Mouse (Mus musculus): ENCODE results near the gene A330070K13Rik. TPM values are rescaled to one million over a fixed set of nuclear protein-coding genes. Genes with fewer than 3 reads are reported as not detected.

A330070K13Rik gene
- total and polyA plus RNA-seq, 3 experiments = not detected

DNA sequence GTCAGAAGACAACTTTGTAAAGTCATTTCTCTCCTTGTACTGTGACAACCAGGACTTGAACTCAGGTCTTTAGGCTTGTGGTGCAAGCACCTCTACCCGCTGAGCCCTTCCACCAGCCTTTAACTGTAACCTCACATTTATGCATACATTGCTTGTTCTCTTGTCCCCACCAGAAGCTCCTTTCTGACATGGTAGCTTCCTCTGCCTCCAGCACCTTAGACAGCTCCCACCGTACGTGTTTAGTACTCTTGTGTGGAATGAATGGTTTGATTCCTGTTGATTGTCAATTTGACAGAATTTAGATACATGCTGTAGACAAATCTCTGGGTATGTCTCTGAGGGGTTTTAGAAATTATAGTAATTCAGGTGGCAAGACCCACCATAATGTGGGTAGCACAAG, 20.7 kb downstream of the A330070K13Rik start:
- no peak overlapping the region for H3K4me3 ChIP-seq (ENCODE audit: low read depth, low read length)
- ATAC-seq (ENCODE audit: extremely low read depth, insufficient number of reproducible peaks, low FRiP score, poor library complexity, severe bottlenecking) = no peak

DNA sequence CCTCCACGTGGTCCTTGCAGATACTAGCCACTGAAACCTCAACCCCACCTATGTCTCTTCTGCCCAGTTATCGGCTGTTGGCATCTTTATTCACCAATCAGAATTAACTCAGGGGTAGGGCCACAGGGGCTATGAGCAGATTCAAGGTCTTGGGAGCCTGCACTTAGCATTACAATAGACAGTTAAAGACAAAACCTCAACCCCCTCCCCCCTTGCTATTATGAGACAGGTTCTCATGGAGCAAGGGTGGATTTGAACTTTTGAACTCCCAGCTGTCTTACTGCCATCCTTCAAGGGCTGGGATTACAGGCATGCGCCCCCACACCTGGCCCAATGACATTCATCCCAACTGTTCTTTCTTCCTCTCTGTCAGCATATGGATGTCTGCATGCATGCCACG, 21.3 kb downstream of the A330070K13Rik start:
- peaks cover 23% of the 10 kb centered on the region for H3K9me3 ChIP-seq (replicated peaks)
- H3K36me3 ChIP-seq (replicated peaks) = no peaks in the 10 kb centered on the region
- DNase-seq (ENCODE audit: low spot score) (no peak), ATAC-seq (ENCODE audit: extremely low read depth, insufficient number of reproducible peaks, low FRiP score, poor library complexity, severe bottlenecking) (no peak)
- no peak overlapping the region for H3K4me3 ChIP-seq (ENCODE audit: low read depth, low read length)
- no peaks in the 10 kb centered on the region for H3K4me1 ChIP-seq (ENCODE audit: insufficient read depth, low read depth, low read length)
- H3K27me3 ChIP-seq (ENCODE audit: insufficient read depth, low read length) = no peaks in the 10 kb centered on the region; the same call in 1 of the 2 replicates
- TF ChIP-seq TAL1 (conservative IDR thresholded peaks at IDR 0.05; ENCODE audit: low read depth, low read length) = no peak
- no peak for TF ChIP-seq POLR2AphosphoS5 (IDR thresholded peaks at IDR 0.05; ENCODE audit: insufficient replicate concordance, low read depth, low read length)
- no peak for TF ChIP-seq GATA1 (IDR thresholded peaks at IDR 0.05; ENCODE audit: borderline replicate concordance, low read length)
- TF ChIP-seq CTCF (IDR thresholded peaks at IDR 0.05; ENCODE audit: low read depth, low read length) = no peak
- TF ChIP-seq GATA2 (IDR thresholded peaks at IDR 0.05; ENCODE audit: borderline replicate concordance, low read depth, low read length) = no peak

More for the DNA sequence above, 20.7 kb downstream of the A330070K13Rik start:
- H3K36me3 ChIP-seq (replicated peaks) = no peaks in the 10 kb centered on the region
- H3K27me3 ChIP-seq (ENCODE audit: insufficient read depth, low read length) = no peaks in the 10 kb centered on the region; the same call in 1 of the 2 replicates
- DNase-seq (ENCODE audit: low spot score) = no peak
- H3K9me3 ChIP-seq (replicated peaks) = peaks cover 25% of the 10 kb centered on the region
- no peak for TF ChIP-seq CTCF (IDR thresholded peaks at IDR 0.05; ENCODE audit: low read depth, low read length)
- TF ChIP-seq GATA1 (IDR thresholded peaks at IDR 0.05; ENCODE audit: borderline replicate concordance, low read length) = no peak
- TF ChIP-seq TAL1 (conservative IDR thresholded peaks at IDR 0.05; ENCODE audit: low read depth, low read length) = no peak
- no peak for TF ChIP-seq POLR2AphosphoS5 (IDR thresholded peaks at IDR 0.05; ENCODE audit: insufficient replicate concordance, low read depth, low read length)
- no peak for TF ChIP-seq GATA2 (IDR thresholded peaks at IDR 0.05; ENCODE audit: borderline replicate concordance, low read depth, low read length)
- no peaks in the 10 kb centered on the region for H3K4me1 ChIP-seq (ENCODE audit: insufficient read depth, low read depth, low read length)

DNA sequence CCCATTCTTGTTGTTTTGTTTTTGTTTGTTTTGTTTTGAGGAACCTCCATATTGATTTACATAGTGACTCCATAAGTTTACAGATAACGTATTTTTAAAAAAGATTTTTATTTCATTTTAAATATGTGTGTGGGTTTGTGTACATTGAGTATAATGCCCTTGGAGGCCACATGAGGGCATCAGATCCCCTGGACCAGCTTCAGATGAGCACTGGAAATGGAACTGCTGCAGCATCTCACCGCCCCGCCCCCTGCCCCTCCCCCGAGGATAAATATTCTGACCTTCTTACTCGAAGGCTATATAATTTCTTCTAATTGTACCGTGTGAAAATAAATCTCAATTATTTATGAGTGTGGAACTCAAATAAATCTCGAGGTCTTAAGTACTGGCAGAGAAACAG, 29.2 kb downstream of the A330070K13Rik start:
- Histone ChIP-seq H3K9me3 (replicated peaks) (peaks cover 10% of the 10 kb centered on the region; the same call in 1 of the 2 replicates), H3K4me3 (ENCODE audit: low read depth, low read length) (no peak overlapping the region), H3K4me1 (ENCODE audit: insufficient read depth, low read depth, low read length) (no peaks in the 10 kb centered on the region), H3K27me3 (ENCODE audit: insufficient read depth, low read length) (no peaks in the 10 kb centered on the region), H3K36me3 (replicated peaks) (no peaks in the 10 kb centered on the region)
- DNase-seq (ENCODE audit: low spot score) (no peak), ATAC-seq (ENCODE audit: extremely low read depth, insufficient number of reproducible peaks, low FRiP score, poor library complexity, severe bottlenecking) (no peak)
- no peak for TF ChIP-seq POLR2AphosphoS5 (IDR thresholded peaks at IDR 0.05; ENCODE audit: insufficient replicate concordance, low read depth, low read length)

DNA sequence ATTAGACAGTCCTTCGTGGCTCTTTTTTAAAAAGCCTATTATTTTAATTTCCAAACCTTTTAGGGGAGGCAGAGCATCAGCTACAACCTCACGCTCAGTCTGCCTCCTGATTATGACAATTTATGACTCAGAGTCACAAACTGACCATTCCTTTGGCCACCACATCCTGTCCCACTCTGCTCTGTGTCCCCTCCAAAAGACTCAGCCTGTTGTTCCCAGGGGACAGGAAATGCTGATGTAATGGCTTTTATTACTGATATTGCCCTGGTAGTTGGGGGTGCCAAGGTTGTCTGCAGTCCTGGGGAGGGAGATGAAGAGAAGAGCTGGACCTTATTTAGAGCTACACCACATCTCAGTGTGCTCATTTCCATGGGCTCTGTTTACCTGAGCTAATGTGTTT, 38.6 kb downstream of the A330070K13Rik start:
- DNase-seq (ENCODE audit: low spot score) (no peak), ATAC-seq (ENCODE audit: extremely low read depth, insufficient number of reproducible peaks, low FRiP score, poor library complexity, severe bottlenecking) (no peak)
- H3K4me3 ChIP-seq (ENCODE audit: low read depth, low read length) = no peak overlapping the region
- H3K27me3 ChIP-seq (ENCODE audit: insufficient read depth, low read length) = no peaks in the 10 kb centered on the region
- TF ChIP-seq POLR2AphosphoS5 (IDR thresholded peaks at IDR 0.05; ENCODE audit: insufficient replicate concordance, low read depth, low read length) = no peak
- no peak for TF ChIP-seq GATA2 (IDR thresholded peaks at IDR 0.05; ENCODE audit: borderline replicate concordance, low read depth, low read length)
- TF ChIP-seq GATA1 (IDR thresholded peaks at IDR 0.05; ENCODE audit: borderline replicate concordance, low read length) = no peak
- H3K36me3 ChIP-seq (replicated peaks) = peaks cover 28% of the 10 kb centered on the region
- H3K4me1 ChIP-seq (ENCODE audit: insufficient read depth, low read depth, low read length) = no peaks in the 10 kb centered on the region
- peaks cover 8% of the 10 kb centered on the region for H3K9me3 ChIP-seq (replicated peaks)

DNA sequence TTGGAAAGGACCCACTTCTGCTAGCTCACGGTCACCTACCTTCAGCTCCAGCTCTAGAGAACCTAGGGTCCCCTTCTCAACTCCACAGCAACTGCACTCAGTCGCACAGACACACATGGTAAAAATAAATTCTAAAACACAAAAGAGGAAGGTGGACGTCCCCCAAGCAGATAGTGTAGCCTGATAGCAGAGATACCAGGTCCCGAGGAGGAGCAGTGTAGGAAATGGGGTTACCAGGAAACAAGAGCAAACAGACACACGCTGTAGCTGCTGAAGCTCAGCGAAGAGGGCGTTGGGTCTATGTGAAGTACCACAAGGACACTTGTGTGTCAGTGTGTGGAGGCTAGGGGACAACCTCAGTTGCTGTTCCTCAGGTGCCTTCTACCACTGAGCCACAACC, 39.4 kb downstream of the A330070K13Rik start:
- Histone ChIP-seq H3K4me3 (ENCODE audit: low read depth, low read length) (no peak overlapping the region), H3K36me3 (replicated peaks) (peaks cover 37% of the 10 kb centered on the region), H3K27me3 (ENCODE audit: insufficient read depth, low read length) (no peaks in the 10 kb centered on the region), H3K9me3 (replicated peaks) (peaks cover 8% of the 10 kb centered on the region), H3K4me1 (ENCODE audit: insufficient read depth, low read depth, low read length) (no peaks in the 10 kb centered on the region)
- no peak for TF ChIP-seq POLR2AphosphoS5 (IDR thresholded peaks at IDR 0.05; ENCODE audit: insufficient replicate concordance, low read depth, low read length)
- TF ChIP-seq GATA1 (IDR thresholded peaks at IDR 0.05; ENCODE audit: borderline replicate concordance, low read length) = no peak
- TF ChIP-seq TAL1 (conservative IDR thresholded peaks at IDR 0.05; ENCODE audit: low read depth, low read length) = no peak
- TF ChIP-seq GATA2 (IDR thresholded peaks at IDR 0.05; ENCODE audit: borderline replicate concordance, low read depth, low read length) = no peak
- TF ChIP-seq CTCF (IDR thresholded peaks at IDR 0.05; ENCODE audit: low read depth, low read length) = no peak
- ATAC-seq (ENCODE audit: extremely low read depth, insufficient number of reproducible peaks, low FRiP score, poor library complexity, severe bottlenecking) (no peak), DNase-seq (ENCODE audit: low spot score) (no peak)

DNA sequence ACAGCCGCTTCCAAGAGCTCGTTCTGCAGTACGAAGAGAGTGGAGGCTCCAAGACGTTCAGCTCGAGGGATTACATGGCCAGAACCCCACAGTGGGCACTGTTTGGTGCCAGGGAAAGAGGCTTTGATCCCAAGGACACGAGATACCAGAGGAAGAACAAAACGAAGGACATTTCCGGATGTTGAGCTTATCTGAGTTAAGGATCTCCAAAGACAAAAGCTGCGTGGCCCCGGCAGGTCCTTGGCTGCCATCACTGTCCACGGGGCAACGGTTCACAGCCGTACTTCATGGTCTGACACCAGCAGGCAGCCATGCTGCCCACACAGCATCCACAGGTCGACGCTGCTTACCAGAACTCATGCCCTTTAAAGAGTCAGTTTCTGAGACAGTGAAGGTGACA, 43.8 kb downstream of the A330070K13Rik start:
- no peak overlapping the region for H3K4me3 ChIP-seq (ENCODE audit: low read depth, low read length)
- H3K9me3 ChIP-seq (replicated peaks) = no peaks in the 10 kb centered on the region
- DNase-seq (ENCODE audit: low spot score) (no peak), ATAC-seq (ENCODE audit: extremely low read depth, insufficient number of reproducible peaks, low FRiP score, poor library complexity, severe bottlenecking) (no peak)
- H3K27me3 ChIP-seq (ENCODE audit: insufficient read depth, low read length) = no peaks in the 10 kb centered on the region
- peaks cover 74% of the 10 kb centered on the region for H3K36me3 ChIP-seq (replicated peaks)
- H3K4me1 ChIP-seq (ENCODE audit: insufficient read depth, low read depth, low read length) = no peaks in the 10 kb centered on the region
- TF ChIP-seq POLR2AphosphoS5 (IDR thresholded peaks at IDR 0.05; ENCODE audit: insufficient replicate concordance, low read depth, low read length) (no peak), TAL1 (conservative IDR thresholded peaks at IDR 0.05; ENCODE audit: low read depth, low read length) (no peak), GATA2 (IDR thresholded peaks at IDR 0.05; ENCODE audit: borderline replicate concordance, low read depth, low read length) (no peak), CTCF (IDR thresholded peaks at IDR 0.05; ENCODE audit: low read depth, low read length) (no peak)

DNA sequence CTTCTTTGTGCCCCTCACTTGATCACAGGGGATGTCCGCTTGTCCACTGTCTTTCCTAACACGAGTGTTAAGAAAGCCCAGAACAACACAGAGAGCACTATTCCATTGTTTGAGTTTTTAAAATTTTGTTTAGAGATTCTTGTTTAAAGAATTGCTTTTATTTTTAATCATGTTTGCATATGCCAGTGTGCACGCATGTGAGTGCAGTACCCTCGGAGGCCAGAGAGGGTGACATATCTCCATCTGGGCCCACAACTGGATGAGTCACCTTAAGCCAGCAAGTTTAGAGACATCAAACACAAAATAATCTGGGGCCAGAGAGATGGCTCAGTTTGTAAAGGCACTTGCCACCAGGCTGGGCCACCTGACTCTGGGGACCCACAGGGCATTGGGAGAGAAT, 49.0 kb downstream of the A330070K13Rik start:
- Histone ChIP-seq H3K36me3 (replicated peaks) (peaks cover 79% of the 10 kb centered on the region), H3K27me3 (ENCODE audit: insufficient read depth, low read length) (no peaks in the 10 kb centered on the region; the same call in 1 of the 2 replicates), H3K4me1 (ENCODE audit: insufficient read depth, low read depth, low read length) (no peaks in the 10 kb centered on the region), H3K4me3 (ENCODE audit: low read depth, low read length) (no peak overlapping the region), H3K9me3 (replicated peaks) (no peaks in the 10 kb centered on the region)
- TF ChIP-seq CTCF (IDR thresholded peaks at IDR 0.05; ENCODE audit: low read depth, low read length) (no peak), TAL1 (conservative IDR thresholded peaks at IDR 0.05; ENCODE audit: low read depth, low read length) (no peak), GATA1 (IDR thresholded peaks at IDR 0.05; ENCODE audit: borderline replicate concordance, low read length) (no peak), POLR2AphosphoS5 (IDR thresholded peaks at IDR 0.05; ENCODE audit: insufficient replicate concordance, low read depth, low read length) (no peak), GATA2 (IDR thresholded peaks at IDR 0.05; ENCODE audit: borderline replicate concordance, low read depth, low read length) (no peak)
- ATAC-seq (ENCODE audit: extremely low read depth, insufficient number of reproducible peaks, low FRiP score, poor library complexity, severe bottlenecking) = peak; percentile 19; the same call in 1 of the 2 replicates
- no peak for DNase-seq (ENCODE audit: low spot score)
